Mouse (Mus musculus) liver, adult (tissue): ENCODE results near the gene Dop1b.

Experiments
- GATA4 ChIP-seq: IDR thresholded peaks from 2 replicates; pipeline ENCODE4 v1.6.1; 2014; ENCODE audit warnings: mild to moderate bottlenecking, low read length; ENCODE audit not compliant: insufficient replicate concordance

Gene Dop1b

GRCm38 (mm10) chr16:93711411-93712188 is at the start of gene Dop1b:
Gene Dop1b (plus strand): TSS chr16:93711904.
- peak; percentile 7; the same call in 1 of the 2 replicates for TF ChIP-seq GATA4

- TF ChIP-seq GATA4 = no peak
Measured at GRCm38 (mm10) chr16:93667976-93668375, 43.7 kb upstream of the Dop1b start.

GRCm38 (mm10) chr16:93669521-93669920 is 42.2 kb upstream of the Dop1b start:
- TF ChIP-seq GATA4 = no peak

DNA sequence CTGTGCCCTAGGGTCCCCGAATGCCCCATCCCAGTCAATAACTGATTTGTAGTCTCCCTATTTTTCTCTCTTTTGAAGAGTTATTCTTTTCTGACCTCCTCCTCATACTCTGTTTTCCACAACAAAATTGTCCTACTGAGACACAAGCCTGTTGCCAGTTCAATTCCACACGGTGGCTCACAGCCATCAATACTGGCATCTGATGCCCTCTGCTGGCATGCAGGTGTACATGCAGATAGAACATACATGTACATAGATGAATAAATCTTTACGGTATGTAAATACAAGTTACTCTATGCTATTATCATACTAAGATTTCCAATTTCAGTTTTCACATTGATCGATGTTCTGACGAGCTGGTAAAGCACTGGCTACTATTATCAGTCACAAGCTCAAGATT is 40.6 kb upstream of the Dop1b start:
- no peak for TF ChIP-seq GATA4

DNA sequence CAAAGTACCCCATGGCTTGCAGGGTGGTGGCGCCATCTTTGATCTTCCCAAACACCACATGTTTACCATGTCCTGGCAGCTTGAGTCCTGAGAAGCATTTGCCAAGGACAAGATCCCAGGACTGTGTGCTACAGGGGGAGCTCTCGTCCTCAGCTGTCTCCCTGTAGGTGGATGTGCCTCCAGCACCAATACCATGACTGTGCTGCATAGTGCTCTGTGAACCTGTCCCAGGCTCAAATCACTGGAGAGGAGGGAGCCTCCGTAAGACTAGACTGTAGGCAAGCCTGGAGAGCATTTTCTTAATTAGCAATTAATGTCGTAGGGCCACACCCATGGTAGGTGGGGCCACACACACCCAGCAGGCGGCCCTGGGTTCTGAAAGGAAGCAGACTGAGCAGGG is 35.3 kb upstream of the Dop1b start:
- no peak for TF ChIP-seq GATA4

DNA sequence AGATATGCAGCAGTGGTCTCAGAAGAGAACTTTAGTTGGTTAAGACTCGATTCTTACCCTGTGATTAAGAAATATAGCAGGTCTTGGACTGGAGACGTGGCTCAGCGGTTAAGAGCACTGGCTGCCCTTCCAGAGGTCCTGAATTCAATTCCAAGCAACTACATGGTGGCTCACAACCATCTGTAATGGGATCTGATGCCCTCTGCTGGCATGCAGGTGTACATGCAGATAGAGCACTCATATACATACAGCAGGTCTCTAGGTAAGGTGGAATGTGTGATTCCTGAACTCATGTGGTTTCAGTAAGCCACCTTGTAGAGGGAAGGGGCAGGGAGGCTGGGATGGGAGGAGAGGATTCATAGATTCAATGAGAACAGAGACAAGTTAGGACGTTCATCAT is 33.5 kb upstream of the Dop1b start:
- TF ChIP-seq GATA4 = no peak

DNA sequence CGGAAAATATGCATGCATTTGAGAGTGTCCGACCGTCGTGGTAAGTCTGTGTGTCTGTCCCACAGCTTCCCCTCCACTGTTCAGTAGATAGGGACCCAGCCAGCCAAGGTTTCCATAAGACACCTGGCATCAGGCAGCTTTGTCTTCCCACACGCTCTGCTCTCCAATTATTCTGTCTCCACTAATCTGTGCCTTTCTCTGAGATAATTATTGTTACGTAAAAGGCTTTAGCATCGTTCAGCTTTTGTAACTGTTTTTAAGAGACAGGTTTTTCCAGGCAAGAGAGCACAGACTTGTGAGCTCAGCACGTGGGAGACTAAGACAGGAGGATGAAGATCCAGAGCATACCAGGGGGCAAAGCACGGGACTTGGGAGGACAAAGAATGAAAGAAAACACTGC is 32.5 kb upstream of the Dop1b start:
- no peak for TF ChIP-seq GATA4

- no peak for TF ChIP-seq GATA4
Measured at GRCm38 (mm10) chr16:93682156-93682688, 29.5 kb upstream of the Dop1b start.

DNA sequence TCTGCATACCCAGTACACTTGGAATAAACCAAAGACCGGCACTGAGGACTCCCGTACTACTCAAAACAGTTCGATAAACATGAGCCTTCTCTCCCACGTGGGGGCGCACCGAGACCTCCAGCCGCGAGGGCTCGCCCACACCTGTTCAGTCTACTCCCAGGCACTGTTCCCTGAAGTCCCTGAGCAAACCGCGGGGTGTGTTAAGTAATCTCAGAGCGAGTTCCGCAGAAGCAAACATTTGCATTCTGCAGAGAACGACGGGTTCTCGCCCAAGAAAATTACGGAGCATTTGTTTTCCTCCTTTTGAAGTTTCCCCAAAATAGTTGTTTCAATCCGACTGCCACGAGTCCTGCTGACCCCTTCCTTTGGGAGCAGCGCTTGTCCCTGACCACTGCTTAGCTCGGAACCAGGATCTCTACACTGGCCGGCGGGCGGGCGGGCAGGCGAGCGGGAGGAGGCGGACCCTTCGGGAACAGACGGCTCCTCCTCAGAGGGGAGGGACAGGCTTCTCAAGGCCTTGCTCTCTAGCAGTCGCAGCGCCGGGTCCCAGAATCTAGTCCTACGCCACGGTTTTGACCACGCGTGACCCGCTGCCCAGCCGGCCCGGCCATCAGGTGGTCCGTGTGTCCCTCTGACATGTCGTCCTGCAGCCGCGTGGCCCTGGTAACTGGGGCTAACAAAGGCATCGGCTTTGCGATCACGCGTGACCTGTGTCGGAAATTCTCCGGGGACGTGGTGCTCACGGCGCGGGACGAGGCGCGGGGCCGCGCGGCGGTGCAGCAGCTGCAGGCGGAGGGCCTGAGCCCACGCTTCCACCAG is 28.8 kb upstream of the Dop1b start, which contains the start of gene Cbr3:
Gene Cbr3, plus strand, starts transcription at position 527 of the 819 bp plus-strand sequence.
- TF ChIP-seq GATA4 = no peak

GRCm38 (mm10) chr16:93683508-93684236 is 28.0 kb upstream of the Dop1b start:
- TF ChIP-seq GATA4 = no peak

DNA sequence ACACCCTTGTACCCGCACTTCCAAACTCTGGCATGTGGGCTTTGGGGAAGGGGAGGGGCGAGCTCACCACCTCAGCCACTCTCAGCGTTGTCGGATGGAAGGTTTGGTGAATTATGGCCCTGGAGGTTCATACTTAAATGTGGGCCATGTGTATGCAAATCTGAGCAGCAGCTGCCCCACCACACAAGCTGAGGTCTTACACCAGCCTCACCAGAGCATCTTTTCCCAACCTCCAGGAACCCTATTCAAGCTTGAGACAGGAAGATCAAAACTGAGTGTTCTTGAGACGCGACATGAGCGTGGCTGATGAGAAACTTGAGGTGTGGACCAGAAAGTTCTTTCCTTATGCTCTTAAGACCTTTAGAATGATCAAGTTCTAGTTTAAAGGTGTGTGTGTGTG is 27.3 kb upstream of the Dop1b start:
- TF ChIP-seq GATA4 = no peak

DNA sequence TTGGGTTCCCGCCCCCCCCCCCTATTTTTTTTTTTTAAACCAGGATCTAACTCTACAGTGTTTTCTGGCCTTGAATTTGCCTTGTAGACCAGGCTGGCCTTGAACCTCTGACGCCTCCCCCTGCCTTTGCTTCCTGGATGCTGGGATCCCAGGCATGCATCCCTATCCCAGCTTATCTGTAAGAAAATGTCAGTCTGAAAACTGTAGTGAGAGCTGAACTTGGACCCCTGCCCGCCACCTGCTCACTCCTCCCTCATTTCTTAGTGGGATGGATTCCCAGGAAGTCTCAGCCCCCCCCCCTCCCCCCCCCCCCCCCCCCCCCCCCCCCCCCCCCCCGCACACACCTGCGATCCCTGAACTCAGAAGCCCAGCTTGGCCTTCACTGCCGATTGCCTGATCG is 25.3 kb upstream of the Dop1b start:
- no peak for TF ChIP-seq GATA4

DNA sequence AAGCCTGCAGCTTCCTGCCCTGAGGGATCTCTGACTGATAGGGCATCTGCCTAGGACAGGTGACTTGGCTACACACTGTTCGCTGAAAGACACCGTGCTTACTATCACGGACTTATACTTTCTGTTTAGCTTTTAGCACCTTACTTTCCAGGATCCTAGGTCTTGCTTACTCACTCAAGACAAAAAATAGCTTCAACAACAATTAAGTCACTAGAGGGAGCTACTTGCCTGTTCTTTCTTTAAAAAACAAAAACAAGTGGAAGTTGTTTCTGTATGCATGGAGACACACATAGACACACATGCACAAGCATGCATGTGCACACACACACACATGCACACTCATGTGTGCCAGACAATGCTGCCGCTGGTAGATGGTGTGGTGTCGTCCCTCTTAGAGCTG is 24.8 kb upstream of the Dop1b start:
- TF ChIP-seq GATA4 = no peak

DNA sequence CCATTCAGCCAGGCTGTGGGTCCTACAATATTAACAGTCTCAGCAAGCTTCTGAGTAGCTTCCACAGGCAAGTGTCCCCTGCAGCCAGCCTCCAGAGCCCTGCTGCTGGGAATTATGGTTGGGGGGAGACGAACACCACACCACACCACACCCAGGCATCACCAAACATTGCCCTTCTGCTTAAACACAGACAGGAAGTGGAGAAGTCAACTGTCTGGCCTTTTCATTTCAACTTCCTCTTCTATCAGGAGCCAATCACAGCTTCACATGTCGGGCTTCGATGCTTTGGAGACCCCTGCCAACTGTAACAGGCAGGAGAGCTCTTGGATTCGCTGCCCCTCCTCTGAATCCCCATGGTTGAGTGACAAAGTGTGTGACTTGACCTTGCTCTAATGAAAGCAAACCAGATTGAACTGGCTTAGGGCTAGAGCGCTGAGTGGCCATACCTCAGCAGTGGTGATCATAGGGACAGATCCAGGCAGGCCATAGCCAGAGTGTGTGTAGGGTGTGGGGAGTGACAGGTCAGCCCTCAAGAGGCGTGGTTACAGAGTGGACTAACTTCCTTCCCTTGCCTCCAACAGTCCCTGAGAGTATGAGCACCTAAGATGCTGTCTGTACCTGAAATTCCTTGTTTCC is 20.4 kb upstream of the Dop1b start:
- TF ChIP-seq GATA4 = no peak

- no peak for TF ChIP-seq GATA4
Measured at GRCm38 (mm10) chr16:93692744-93693143, 19.0 kb upstream of the Dop1b start.
